Mouse (Mus musculus): ENCODE data around the gene Synrg. TPM values are rescaled to one million over a fixed set of nuclear protein-coding genes. Genes with fewer than 3 reads are reported as not detected.

Gene Synrg
- polyA plus RNA-seq, 1 experiment from 2014 or later: 18.8 TPM

Other genes starting within 250 kb of the Synrg start
- gene Wfdc21, start 217.5 kb upstream of the Synrg start, polyA plus RNA-seq (2015; fragmentation: Nextera tagmentation; extraction: Ambion mirVana): 0.42 TPM in 1 of 2 replicates, not detected in the other
- gene Heatr6, start 210.7 kb upstream of the Synrg start, polyA plus RNA-seq (2015; fragmentation: Nextera tagmentation; extraction: Ambion mirVana): 26.6 and 29.6 TPM in 2 replicates
- 0.25 and 0.33 TPM in 2 replicates for gene Hnf1b, start 114.4 kb upstream of the Synrg start, polyA plus RNA-seq (2015; fragmentation: Nextera tagmentation; extraction: Ambion mirVana)
- 19.4 and 20.7 TPM in 2 replicates for gene Ddx52, start 22.4 kb upstream of the Synrg start, polyA plus RNA-seq (2015; fragmentation: Nextera tagmentation; extraction: Ambion mirVana)
- gene Dusp14, start 104.8 kb downstream of the Synrg start, polyA plus RNA-seq (2015; fragmentation: Nextera tagmentation; extraction: Ambion mirVana): 13.0 and 13.1 TPM in 2 replicates
- gene Tada2a, start 165.2 kb downstream of the Synrg start, polyA plus RNA-seq (2015; fragmentation: Nextera tagmentation; extraction: Ambion mirVana): 29.1 and 29.9 TPM in 2 replicates
- gene Acaca, start 165.2 kb downstream of the Synrg start, polyA plus RNA-seq (2015; fragmentation: Nextera tagmentation; extraction: Ambion mirVana): 22.6 and 23.7 TPM in 2 replicates
- 0.12 and 0.13 TPM in 2 replicates for gene Gm11437, start 203.0 kb downstream of the Synrg start, polyA plus RNA-seq (2015; fragmentation: Nextera tagmentation; extraction: Ambion mirVana)